Mouse (Mus musculus) limb, embryonic 15.5 days (tissue): ENCODE results near the gene Adgrg1. TPM values are rescaled to one million over a fixed set of nuclear protein-coding genes. Genes with fewer than 3 reads are reported as not detected.
"Not testable (repeated sequence)": the region's sequence is repeated elsewhere in the genome, so short reads cannot be mapped to it uniquely, and the experiment has no call there.

ENCODE experiments used
- ATAC-seq: fragments of 200-750 bp; cut with Nextera tagmentation; 2 replicates; pipeline ENCODE4 v1.8.0; 2017; ENCODE audit warnings: low read depth, moderate TSS enrichment; ENCODE audit not compliant: insufficient number of reproducible peaks, low FRiP score, low TSS enrichment
- H3K27ac ChIP-seq: fragments of 300-500 bp; sonication (generic); 2 replicates; pipeline ENCODE4 v1.5.1; 2015; ENCODE audit warnings: moderate library complexity, mild to moderate bottlenecking, inconsistent platforms
- H3K27me3 ChIP-seq: fragments of 300-500 bp; sonication (generic); 2 replicates; pipeline ENCODE4 v1.6.1; 2015; ENCODE audit warnings: inconsistent platforms
- H3K36me3 ChIP-seq: fragments of 300-500 bp; sonication (generic); 2 replicates; pipeline ENCODE4 v1.6.1; 2015; ENCODE audit warnings: inconsistent platforms
- H3K4me1 ChIP-seq: fragments of 300-500 bp; sonication (generic); 2 replicates; pipeline ENCODE4 v1.6.1; 2015; ENCODE audit warnings: inconsistent platforms
- H3K4me2 ChIP-seq: fragments of 300-500 bp; sonication (generic); 2 replicates; pipeline ENCODE4 v1.6.1; 2015; ENCODE audit warnings: mild to moderate bottlenecking, inconsistent platforms
- H3K4me3 ChIP-seq: fragments of 300-500 bp; sonication (generic); 2 replicates; pipeline ENCODE4 v1.5.1; 2015; ENCODE audit warnings: mild to moderate bottlenecking, inconsistent platforms
- H3K9ac ChIP-seq: fragments of 300-500 bp; sonication (generic); 2 replicates; pipeline ENCODE4 v1.6.1; 2015; ENCODE audit warnings: inconsistent platforms
- H3K9me3 ChIP-seq: fragments of 300-500 bp; sonication (generic); 2 replicates; pipeline ENCODE4 v1.6.1; 2016; ENCODE audit warnings: inconsistent platforms
- WGBS: fragments of 180-500 bp; shearing (Covaris S2); methylation state at CpG from one replicate; pipeline ENCODE4 v1.1.7; 2015; 5-methylcytosine and 5-hydroxymethylcytosine counted together
- polyA plus RNA-seq: library from polyadenylated mRNA; unstranded; fragments of >200 nt; fragmentation: Nextera tagmentation; extraction: Ambion mirVana; gene quantifications from 2 replicates; pipeline ENCODE4 v1.2.1, GENCODE M21; 2015

Adgrg1 gene
- polyA plus RNA-seq, 1 experiment from 2014 or later, result 25.0 TPM

DNA sequence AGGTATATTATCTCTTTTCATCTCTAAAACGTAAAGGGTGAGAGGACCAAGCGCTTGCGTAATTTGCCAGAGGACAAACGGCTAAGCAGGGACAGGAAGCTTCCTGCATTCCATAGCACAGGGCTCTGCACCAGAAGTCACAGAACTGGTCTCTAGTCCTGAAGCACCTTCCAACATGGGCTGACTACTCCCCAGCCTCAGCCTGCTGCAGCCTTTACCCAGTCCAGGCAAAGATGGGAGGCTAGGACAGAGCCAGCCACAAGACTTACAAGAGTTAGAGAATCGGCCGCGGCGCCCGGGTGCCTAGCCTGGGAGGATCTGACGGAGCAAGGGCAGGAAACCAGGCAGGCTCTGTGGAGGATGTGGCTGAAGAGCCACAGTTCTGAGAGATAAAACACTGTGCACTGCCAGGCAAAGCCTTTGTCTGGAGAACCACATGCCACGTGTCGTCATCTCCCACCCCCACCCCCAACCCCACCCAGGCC is 45.8 kb downstream of the Adgrg1 start:
- Histone ChIP-seq H3K9me3 (no peaks in the 10 kb centered on the region), H3K27me3 (no peaks in the 10 kb centered on the region), H3K4me3 (no peak overlapping the region), H3K4me2 (no peak overlapping the region), H3K36me3 (no peaks in the 10 kb centered on the region), H3K27ac (no peak overlapping the region; the same call in 1 of the 2 replicates), H3K4me1 (0 out of 2 replicates have a peak, but pooled peaks cover 4% of the 10 kb centered on the region), H3K9ac (no peak overlapping the region)
- ATAC-seq, result no peak
- 55% methylated on average over 12 of the region's 12 CpGs for WGBS

DNA sequence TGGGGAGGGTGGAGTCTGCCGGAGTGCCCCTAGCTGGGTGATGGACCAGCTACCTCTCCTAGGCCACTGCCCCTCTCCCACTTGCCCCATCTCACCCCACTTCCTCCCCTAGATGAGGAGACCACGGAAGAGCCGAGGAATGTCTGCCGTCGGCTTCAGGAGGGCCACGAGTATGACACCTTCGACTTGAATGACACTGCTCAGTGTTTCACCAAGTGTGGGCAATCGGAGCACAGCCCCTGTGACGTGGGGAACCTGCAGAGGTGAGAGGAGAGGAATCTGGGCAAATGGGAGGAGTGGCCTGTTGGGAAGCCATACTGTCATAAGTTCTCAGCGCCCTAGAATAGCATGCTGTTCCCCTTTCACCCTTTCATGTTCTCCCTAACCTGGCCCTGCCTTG is 46.3 kb downstream of the Adgrg1 start:
- 79% methylated on average over 10 of the region's 10 CpGs for WGBS
- H3K27me3 ChIP-seq, result no peaks in the 10 kb centered on the region
- no peaks in the 10 kb centered on the region for H3K9me3 ChIP-seq
- H3K4me3 ChIP-seq, result no peak overlapping the region
- no peak for ATAC-seq
- no peak overlapping the region for H3K4me2 ChIP-seq
- no peaks in the 10 kb centered on the region for H3K36me3 ChIP-seq
- no peak overlapping the region for H3K27ac ChIP-seq
- 0 out of 2 replicates have a peak, but pooled peaks cover 4% of the 10 kb centered on the region for H3K4me1 ChIP-seq
- H3K9ac ChIP-seq, result no peak overlapping the region

DNA sequence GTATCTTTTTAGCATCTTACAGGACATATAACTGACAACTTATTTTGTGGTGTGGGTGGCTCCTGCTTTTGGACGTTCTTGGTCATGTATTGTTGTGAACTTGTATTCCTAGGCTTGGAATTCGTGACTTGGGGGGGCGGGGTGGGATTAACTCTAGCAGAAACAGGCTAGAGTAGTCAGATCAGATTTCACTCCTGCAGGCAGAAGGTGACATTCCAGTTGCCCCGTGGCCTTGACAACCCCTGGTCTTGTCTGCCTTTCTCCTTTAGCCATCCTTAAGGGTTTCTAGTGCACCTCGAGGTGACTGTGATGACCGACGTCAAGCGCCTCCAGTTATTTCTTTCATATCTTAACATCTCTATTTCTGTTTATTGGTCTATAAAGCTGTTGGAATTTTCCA is 48.6 kb downstream of the Adgrg1 start:
- no peaks in the 10 kb centered on the region for H3K27me3 ChIP-seq
- no peak overlapping the region for H3K4me3 ChIP-seq
- no peaks in the 10 kb centered on the region for H3K9me3 ChIP-seq
- no peak overlapping the region for H3K4me2 ChIP-seq
- 0 out of 2 replicates have a peak, but pooled peaks cover 4% of the 10 kb centered on the region for H3K4me1 ChIP-seq
- H3K36me3 ChIP-seq, result no peaks in the 10 kb centered on the region
- no peak overlapping the region for H3K27ac ChIP-seq
- H3K9ac ChIP-seq, result no peak overlapping the region
- WGBS, result 18% methylated on average over 8 of the region's 8 CpGs
- ATAC-seq, result no peak

DNA sequence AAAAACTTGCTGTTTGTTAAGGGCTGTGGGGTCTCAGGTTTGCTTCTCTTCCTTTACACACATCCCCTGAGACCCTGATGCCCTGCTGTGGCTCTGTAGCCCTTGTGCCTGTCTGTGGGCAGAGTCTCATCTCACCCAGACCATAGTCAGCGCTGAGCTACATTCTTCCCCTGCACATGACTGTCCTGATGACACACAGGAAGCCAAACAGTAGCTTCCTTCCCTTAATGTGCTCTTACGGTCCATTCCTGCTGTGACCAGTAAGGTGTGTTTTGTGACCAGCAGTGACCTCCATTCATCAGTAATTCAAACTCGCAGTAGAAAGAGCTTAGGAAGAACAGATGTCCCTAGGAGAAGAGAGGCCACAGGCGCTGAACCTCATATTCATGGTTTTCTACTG is 49.8 kb downstream of the Adgrg1 start:
- H3K36me3 ChIP-seq, result no peaks in the 10 kb centered on the region
- no peak overlapping the region for H3K9ac ChIP-seq
- no peaks in the 10 kb centered on the region for H3K9me3 ChIP-seq
- H3K27ac ChIP-seq, result no peak overlapping the region
- no peak overlapping the region for H3K4me2 ChIP-seq
- H3K4me1 ChIP-seq, result 0 out of 2 replicates have a peak, but pooled peaks cover 4% of the 10 kb centered on the region
- no peaks in the 10 kb centered on the region for H3K27me3 ChIP-seq
- H3K4me3 ChIP-seq, result no peak overlapping the region
- 74% methylated on average over 4 of the region's 4 CpGs for WGBS
- no peak for ATAC-seq

DNA sequence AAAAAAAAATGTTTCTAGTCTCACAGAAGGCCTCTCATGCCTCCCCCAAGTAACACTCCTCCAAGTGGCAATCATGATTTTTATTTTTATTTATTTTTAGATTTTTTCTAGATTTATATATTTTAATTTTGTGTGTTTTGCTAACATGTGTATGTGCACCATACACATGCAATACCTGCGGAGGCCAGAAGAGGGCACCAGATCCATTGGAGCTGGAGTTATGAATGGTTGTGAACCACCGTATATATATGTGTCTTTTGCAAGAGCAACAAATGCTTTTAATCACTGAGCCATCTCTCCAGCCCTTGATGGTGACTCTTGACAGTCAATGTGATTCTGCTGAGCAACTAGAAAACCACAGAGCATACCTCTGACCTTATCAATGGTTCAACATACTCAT is 50.9 kb downstream of the Adgrg1 start:
- no peaks in the 10 kb centered on the region for H3K36me3 ChIP-seq
- H3K27me3 ChIP-seq, result no peaks in the 10 kb centered on the region
- no peak overlapping the region for H3K27ac ChIP-seq
- 63% methylated on average over 2 of the region's 2 CpGs for WGBS
- no peak overlapping the region for H3K4me3 ChIP-seq
- ATAC-seq, result no peak
- no peak overlapping the region for H3K9ac ChIP-seq
- no peak overlapping the region for H3K4me2 ChIP-seq
- H3K4me1 ChIP-seq, result 0 out of 2 replicates have a peak, but pooled peaks cover 1% of the 10 kb centered on the region
- no peaks in the 10 kb centered on the region for H3K9me3 ChIP-seq

DNA sequence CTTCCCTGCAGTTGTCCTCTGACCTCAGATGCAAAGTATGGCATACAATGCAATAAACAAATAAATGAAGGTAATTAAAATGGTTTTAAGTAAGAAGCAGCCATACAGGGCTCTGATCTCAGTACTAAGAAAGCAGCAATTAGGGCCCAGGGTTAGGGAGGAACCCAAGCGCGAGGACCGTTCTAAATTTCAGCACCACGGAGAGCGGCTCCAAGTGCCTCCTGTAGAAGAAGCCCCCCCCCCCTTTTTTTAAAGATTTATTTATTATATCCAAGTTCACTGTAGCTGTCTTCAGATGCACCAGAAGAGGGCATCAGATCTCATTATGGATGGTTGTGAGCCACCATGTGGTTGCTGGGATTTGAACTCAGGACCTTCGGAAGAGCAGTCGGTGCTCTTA is 53.8 kb downstream of the Adgrg1 start:
- H3K9me3 ChIP-seq, ATAC-seq, H3K27me3 ChIP-seq, H3K36me3 ChIP-seq, H3K4me2 ChIP-seq, H3K4me3 ChIP-seq, H3K27ac ChIP-seq, H3K9ac ChIP-seq, H3K4me1 ChIP-seq: not testable (repeated sequence)
- WGBS, result 49% methylated on average over 7 of the region's 7 CpGs

DNA sequence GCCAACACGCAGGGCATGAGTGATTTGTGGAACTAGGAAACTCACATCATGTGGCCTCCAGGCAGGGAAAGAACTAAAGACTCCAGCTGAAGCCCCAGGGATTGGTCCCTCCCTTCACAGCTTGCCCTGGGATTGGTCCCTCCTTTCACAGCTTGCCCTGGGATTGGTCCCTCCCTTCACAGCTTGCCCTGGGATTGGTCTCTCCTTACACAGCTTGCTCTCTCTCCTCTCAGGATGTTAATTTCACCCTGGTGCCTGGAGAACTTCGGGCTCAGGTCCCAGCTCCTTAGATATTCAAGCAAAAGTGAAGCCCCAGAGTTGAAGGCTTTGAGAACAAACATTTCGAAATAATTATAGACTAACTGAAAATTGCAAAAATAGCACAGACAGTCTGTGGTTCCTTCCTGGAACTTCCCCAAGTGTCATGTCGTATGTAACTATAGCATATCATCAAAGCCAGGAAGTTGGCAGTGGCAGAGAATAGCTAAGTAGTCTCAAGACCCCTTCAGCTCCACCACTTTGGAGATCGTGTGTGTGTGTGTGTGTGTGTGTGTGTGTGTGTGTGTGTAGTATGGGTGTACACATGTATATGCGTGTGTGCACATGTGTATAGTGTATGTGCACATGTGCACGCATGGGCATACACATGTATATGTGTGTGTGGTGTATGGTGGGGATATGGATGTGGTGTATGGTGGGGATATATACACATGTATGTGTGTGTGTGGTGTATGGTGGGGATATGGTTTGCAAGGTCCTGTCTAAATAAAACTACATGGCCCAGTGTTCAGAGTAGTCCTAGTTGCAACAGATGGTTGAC is 62.8 kb downstream of the Adgrg1 start:
- H3K4me3 ChIP-seq, result no peak overlapping the region
- no peak overlapping the region for H3K27ac ChIP-seq
- H3K36me3 ChIP-seq, result no peaks in the 10 kb centered on the region
- H3K4me2 ChIP-seq, result no peak overlapping the region
- H3K9ac ChIP-seq, result no peak overlapping the region
- no peaks in the 10 kb centered on the region for H3K9me3 ChIP-seq
- H3K27me3 ChIP-seq, result no peaks in the 10 kb centered on the region
- WGBS, result 53% methylated on average over 7 of the region's 7 CpGs
- peaks cover 5% of the 10 kb centered on the region; the same call in 1 of the 2 replicates for H3K4me1 ChIP-seq
- no peak for ATAC-seq

DNA sequence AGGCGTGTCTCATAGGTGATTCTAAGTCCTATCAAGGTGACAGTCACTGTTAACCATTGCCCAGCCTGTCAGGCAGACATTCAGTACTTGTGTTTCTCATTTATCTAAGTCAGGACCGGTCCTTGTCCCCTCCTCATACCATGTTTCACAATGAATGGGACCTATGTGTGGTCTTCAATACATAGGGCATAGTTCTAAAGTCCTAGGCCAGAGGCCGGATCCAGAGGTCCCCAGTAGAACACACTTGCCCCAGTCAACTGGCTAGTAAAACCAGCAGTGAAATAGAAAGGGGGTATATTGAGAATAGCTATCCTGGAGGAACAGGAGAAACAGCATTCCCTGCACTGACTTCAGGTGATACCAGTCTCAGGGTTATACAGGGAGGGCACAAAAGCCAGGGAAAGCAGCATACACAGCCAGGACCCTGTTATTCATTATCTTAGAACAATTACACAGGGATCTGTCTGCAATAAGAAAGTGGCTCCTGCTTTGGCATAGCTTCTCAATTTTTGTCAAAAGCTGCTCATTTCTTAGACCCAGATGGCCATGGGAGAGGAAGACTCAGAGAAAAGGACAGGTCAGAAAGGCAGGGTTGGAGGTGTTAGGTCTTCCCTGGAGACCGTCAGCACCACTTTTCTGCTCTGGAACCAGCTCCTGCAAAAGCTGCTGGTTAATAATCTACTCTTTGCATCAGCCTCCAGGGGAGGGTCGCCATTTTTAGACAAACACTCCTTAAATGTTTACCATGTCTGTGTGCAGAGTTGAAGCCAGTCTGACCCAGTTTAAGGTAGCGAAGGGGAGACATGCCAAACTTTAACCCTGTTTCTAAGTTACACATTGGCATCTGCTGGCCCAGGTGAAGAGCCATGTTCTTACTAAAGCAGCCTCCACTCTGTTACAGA is 67.6 kb downstream of the Adgrg1 start:
- Histone ChIP-seq H3K4me1 (peaks cover 3% of the 10 kb centered on the region; the same call in 1 of the 2 replicates), H3K9ac (no peak overlapping the region), H3K4me3 (no peak overlapping the region), H3K27me3 (no peaks in the 10 kb centered on the region), H3K9me3 (no peaks in the 10 kb centered on the region), H3K4me2 (no peak overlapping the region), H3K27ac (no peak overlapping the region), H3K36me3 (no peaks in the 10 kb centered on the region)
- WGBS, result 65% methylated on average over 6 of the region's 6 CpGs
- no peak for ATAC-seq

DNA sequence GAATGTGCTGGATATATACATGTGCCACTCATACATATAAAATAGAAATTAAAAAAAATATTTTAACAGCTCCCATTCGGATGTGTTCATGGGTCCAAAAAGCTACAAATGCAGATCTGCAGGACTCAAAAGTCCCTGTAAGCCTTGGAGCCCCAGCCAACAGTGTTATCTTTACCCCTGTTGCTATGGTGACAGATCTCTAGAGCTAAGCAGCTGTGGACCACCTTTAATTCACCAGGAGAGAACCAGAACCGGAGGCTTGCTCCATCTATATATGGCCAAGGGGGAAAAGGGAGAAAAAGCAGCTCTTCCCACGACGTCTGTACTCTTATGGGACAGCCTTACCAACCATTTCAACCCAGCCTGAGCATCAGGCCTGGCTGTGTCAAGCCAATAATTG is 70.3 kb downstream of the Adgrg1 start:
- H3K4me3 ChIP-seq, result no peak overlapping the region
- H3K4me1 ChIP-seq, result peaks cover 6% of the 10 kb centered on the region; the same call in 1 of the 2 replicates
- ATAC-seq, result no peak
- no peaks in the 10 kb centered on the region for H3K36me3 ChIP-seq
- no peaks in the 10 kb centered on the region for H3K27me3 ChIP-seq
- no peak overlapping the region for H3K27ac ChIP-seq
- H3K9me3 ChIP-seq, result no peaks in the 10 kb centered on the region
- no peak overlapping the region for H3K9ac ChIP-seq
- no peak overlapping the region for H3K4me2 ChIP-seq
- 61% methylated on average over 4 of the region's 4 CpGs for WGBS

DNA sequence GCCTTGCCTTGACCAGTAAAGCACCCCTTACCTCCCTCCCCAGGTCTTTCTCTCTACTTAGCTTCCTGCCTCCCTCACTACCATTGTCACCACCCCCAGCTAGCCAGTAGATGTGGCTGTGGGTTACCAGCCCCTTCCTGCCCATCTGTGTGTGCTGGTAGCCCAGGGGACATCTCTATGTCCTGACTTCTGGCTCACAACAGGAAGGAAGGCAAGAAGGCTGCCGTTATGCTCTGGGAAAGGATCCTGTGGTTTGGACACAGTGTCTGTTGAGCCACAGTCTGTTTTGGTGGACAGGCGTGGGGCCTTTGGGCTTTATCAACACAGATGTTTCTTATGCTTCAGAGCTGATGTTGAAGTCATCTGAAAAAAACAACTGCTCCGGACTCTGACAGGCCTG is 72.4 kb downstream of the Adgrg1 start:
- Histone ChIP-seq H3K4me3 (no peak overlapping the region), H3K9me3 (no peaks in the 10 kb centered on the region), H3K36me3 (no peaks in the 10 kb centered on the region), H3K9ac (no peak overlapping the region), H3K27ac (no peak overlapping the region), H3K4me1 (peaks cover 6% of the 10 kb centered on the region; the same call in 1 of the 2 replicates), H3K27me3 (no peaks in the 10 kb centered on the region), H3K4me2 (no peak overlapping the region)
- WGBS, result 52% methylated on average over 3 of the region's 3 CpGs
- no peak for ATAC-seq

DNA sequence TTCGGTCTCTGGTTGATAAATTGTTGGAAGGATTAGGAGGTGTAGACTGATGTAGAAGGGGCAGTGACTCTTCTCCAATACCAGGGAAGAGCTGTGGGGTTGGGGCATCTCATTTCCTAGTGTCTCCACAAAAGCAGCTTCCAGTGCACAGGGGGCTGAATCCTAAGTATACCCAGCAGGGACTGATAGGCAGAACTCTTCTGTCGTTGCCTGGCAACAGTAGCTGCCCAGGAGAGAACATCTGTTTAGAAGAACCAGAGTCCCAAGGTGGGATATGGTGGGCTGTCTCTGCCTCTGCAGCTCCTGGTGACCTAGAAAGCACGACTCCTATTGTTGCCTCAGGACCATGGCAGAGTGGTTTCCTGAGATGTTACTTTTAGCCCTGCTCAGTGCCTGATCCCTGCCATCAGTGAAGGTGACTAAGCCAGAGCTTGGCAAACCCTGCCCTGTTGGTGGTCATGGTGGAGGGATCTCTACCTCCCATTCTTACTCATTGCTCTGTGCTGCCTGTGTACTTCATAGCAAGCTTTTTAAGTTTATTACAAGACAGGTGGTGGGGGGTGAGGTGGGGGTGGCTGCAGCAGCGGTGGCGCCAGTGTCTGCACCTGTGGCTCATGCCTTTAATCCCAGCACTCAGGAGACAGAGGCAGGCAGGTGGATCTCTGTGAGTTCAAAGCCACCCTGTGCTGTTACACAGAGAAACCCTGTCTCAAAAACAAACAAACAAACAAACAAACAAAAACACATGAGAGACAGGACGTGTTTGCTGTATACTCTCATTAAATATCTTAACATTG is 73.5 kb downstream of the Adgrg1 start:
- Histone ChIP-seq H3K27ac (no peak overlapping the region), H3K4me1 (peaks cover 6% of the 10 kb centered on the region; the same call in 1 of the 2 replicates), H3K9ac (no peak overlapping the region), H3K9me3 (no peaks in the 10 kb centered on the region), H3K4me2 (no peak overlapping the region), H3K36me3 (no peaks in the 10 kb centered on the region), H3K27me3 (no peaks in the 10 kb centered on the region), H3K4me3 (no peak overlapping the region)
- ATAC-seq, result no peak
- 52% methylated on average over 6 of the region's 6 CpGs for WGBS
